Mouse (Mus musculus) heart, postnatal 10 days (tissue): ENCODE data around the gene Synpo2l. TPM values are rescaled to one million over a fixed set of nuclear protein-coding genes. Genes with fewer than 3 reads are reported as not detected.

Experiments
- DNase-seq, 2 experiments: peaks; one replicate each; pipeline ENCODE4 v3.0.0; 2021
- intact Hi-C: fragments of 180-260 bp; cut with DNase I; formaldehyde crosslinking; loops from one replicate; pipeline ENCODE4 v1.15.1; 2025
- microRNA-seq, 2 experiments: library from miRNA; unstranded; fragments of <30 nt; microRNA quantifications; one replicate each; pipeline ENCODE4 v1.2.0; 2022
- total RNA-seq, 2 experiments: library from RNA; stranded (reverse); gene quantifications; 2 replicates each; pipeline ENCODE4 v1.2.3; 2021

The Synpo2l gene
- total RNA-seq, 2 experiments from 2014 or later: 164 to 213 TPM

DNA sequence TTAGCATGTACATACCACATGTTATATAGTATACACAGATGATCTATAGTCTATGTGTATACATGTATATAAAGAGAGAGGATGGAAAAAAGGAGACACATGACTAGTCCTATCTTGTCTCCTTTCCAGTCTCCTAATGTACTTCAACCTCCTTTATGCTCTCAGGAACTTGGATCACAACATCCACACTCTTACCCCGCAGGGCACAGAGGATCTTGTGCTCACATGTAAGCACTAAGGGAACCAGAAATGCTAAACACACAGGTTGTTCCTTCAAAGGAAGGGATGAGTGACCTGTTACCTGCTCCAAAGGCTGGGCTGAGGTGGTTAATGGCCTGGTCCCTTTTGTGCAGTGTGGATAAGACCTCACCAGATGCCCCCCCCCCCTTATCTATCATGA, 55.3 kb downstream of the Synpo2l start:
- DNase-seq: no peak
- intact Hi-C loops: no loop called here

DNA sequence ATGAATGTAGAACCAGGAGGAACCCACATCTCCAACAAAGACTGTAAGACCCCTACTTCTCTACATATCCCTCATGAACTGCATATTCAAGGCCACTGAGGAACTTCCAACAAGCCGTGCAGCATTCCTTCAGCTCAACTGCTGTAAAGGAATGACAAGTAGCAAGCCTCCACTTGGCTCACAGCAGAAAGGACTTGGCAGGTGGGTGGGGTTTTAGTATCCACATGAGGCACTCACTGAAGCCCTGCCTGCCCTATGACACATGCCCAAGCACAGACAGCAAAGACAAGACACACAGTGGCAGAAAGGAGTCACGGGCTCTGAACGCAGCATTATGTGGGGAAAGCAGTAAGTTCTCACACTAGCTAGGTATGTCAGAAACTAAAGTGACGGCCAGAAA, 58.0 kb downstream of the Synpo2l start:
- DNase-seq: peak; percentile 79 to 84
- intact Hi-C loops: no loop called here

- DNase-seq: no peak
- intact Hi-C loops: no loop called here
These were observed 58.6 kb downstream of the Synpo2l start for GRCm38 (mm10) chr14:20609519-20609918.

Small RNA genes lying within 50 kb of the gene (microRNA-seq; reads per million reads assigned to microRNA genes)
- gene Mir6946: 0.35 to 0.71 reads per million in 2 experiments

Other genes with a start within 250 kb of the Synpo2l start
- under 1 TPM in 1 of 2 experiments, not detected in 1; 0.77 TPM for gene Cfap70, start 216.1 kb downstream of the Synpo2l start, total RNA-seq
- gene Anxa7, start 188.2 kb downstream of the Synpo2l start, total RNA-seq: 10 to 100 TPM; 61.5 to 66.1 TPM
- under 1 TPM; 0.60 to 0.69 TPM for gene Mss51, start 171.5 kb downstream of the Synpo2l start, total RNA-seq
- 10 to 100 TPM; 67.4 to 70.1 TPM for gene Ppp3cb, start 121.8 kb downstream of the Synpo2l start, total RNA-seq
- gene Usp54, start 27.3 kb downstream of the Synpo2l start, total RNA-seq: 10 to 100 TPM; 12.9 to 14.0 TPM
- 1 to 10 TPM; 1.1 to 2.1 TPM for gene Myoz1, start 11.8 kb downstream of the Synpo2l start, total RNA-seq
- 100 to 1,000 TPM; 103 to 105 TPM for gene Sec24c, start 6.0 kb upstream of the Synpo2l start, total RNA-seq
- 10 to 100 TPM; 11.1 to 11.6 TPM for gene Fut11, start 26.6 kb upstream of the Synpo2l start, total RNA-seq
- gene Chchd1, start 34.7 kb upstream of the Synpo2l start, total RNA-seq: 10 to 100 TPM; 83.7 to 91.9 TPM
- 10 to 100 TPM; 68.7 to 71.7 TPM for gene Zswim8, start 39.2 kb upstream of the Synpo2l start, total RNA-seq
- gene Ndst2, start 66.2 kb upstream of the Synpo2l start, total RNA-seq: 10 to 100 TPM; 15.5 to 18.3 TPM
- 10 to 100 TPM; 48.5 to 59.8 TPM for gene Camk2g, start 125.7 kb upstream of the Synpo2l start, total RNA-seq
- 1 to 10 TPM; 8.0 to 8.7 TPM for gene Plau, start 168.3 kb upstream of the Synpo2l start, total RNA-seq